8 mouse cellular contexts compared by ENCODE assay signal in genomic region chr12:101015926-101016325, GRCm38 (mm10). TPM values are rescaled to one million over a fixed set of nuclear protein-coding genes. Genes with fewer than 3 reads are reported as not detected.
DNase-seq lines count a peak whose midpoint lies in the region; ATAC-seq lines count a peak whose summit lies in the region.

No protein-coding gene starts in this region.

- peak; percentile 15 for ATAC-seq in midbrain, embryonic 14.5 days (ENCODE audit: low FRiP score, low TSS enrichment)
- no peak for ATAC-seq in midbrain, embryonic 16.5 days
- ATAC-seq in embryonic facial prominence, embryonic 14.5 days (ENCODE audit: low read depth), result peak; percentile 31
- no peak for ATAC-seq in limb, embryonic 12.5 days (ENCODE audit: insufficient number of reproducible peaks, insufficient read depth, low FRiP score, low TSS enrichment, low read depth)
- ATAC-seq in cerebellum, adult (ENCODE audit: insufficient number of reproducible peaks, low FRiP score, low TSS enrichment), result no peak

- 53% methylated on average over 4 of the region's 4 CpGs for WGBS in midbrain, embryonic 14.5 days
- 50% methylated on average over 4 of the region's 4 CpGs for WGBS in midbrain, embryonic 16.5 days
- 44% methylated on average over 4 of the region's 4 CpGs for WGBS in embryonic facial prominence, embryonic 14.5 days
- WGBS in limb, embryonic 12.5 days, result 49% methylated on average over 4 of the region's 4 CpGs

- no peaks in the 10 kb centered on the region for H3K9me3 ChIP-seq in midbrain, embryonic 14.5 days (ENCODE audit: control insufficient read depth, low read length)
- no peaks in the 10 kb centered on the region for H3K9me3 ChIP-seq in midbrain, embryonic 16.5 days (replicated peaks; ENCODE audit: control insufficient read depth, low read length, poor library complexity, severe bottlenecking)
- H3K9me3 ChIP-seq in embryonic facial prominence, embryonic 14.5 days (ENCODE audit: control insufficient read depth, low read length), result no peaks in the 10 kb centered on the region
- no peaks in the 10 kb centered on the region for H3K9me3 ChIP-seq in limb, embryonic 12.5 days

- no peak overlapping the region for H3K4me3 ChIP-seq in midbrain, embryonic 14.5 days (replicated peaks; ENCODE audit: low read depth, low read length)
- H3K4me3 ChIP-seq in midbrain, embryonic 16.5 days (ENCODE audit: low read depth, low read length), result no peak overlapping the region
- H3K4me3 ChIP-seq in embryonic facial prominence, embryonic 14.5 days (ENCODE audit: low read depth, low read length), result no peak overlapping the region
- H3K4me3 ChIP-seq in limb, embryonic 12.5 days (replicated peaks), result no peak overlapping the region

- H3K27ac ChIP-seq in midbrain, embryonic 14.5 days (replicated peaks; ENCODE audit: low read depth, low read length), result no peak overlapping the region
- no peak overlapping the region for H3K27ac ChIP-seq in midbrain, embryonic 16.5 days (ENCODE audit: low read length)
- no peak overlapping the region; the same call in 1 of the 2 replicates for H3K27ac ChIP-seq in embryonic facial prominence, embryonic 14.5 days (replicated peaks; ENCODE audit: low read depth, low read length)
- 0 out of 2 replicates have a peak overlapping the region, but pooled peaks have one; percentile 7 for H3K27ac ChIP-seq in limb, embryonic 12.5 days

- H3K9ac ChIP-seq in midbrain, embryonic 14.5 days (replicated peaks; ENCODE audit: low read length), result no peak overlapping the region
- H3K9ac ChIP-seq in midbrain, embryonic 16.5 days (ENCODE audit: low read depth, low read length), result no peak overlapping the region
- no peak overlapping the region for H3K9ac ChIP-seq in embryonic facial prominence, embryonic 14.5 days (ENCODE audit: low read depth, low read length)
- H3K9ac ChIP-seq in limb, embryonic 12.5 days (replicated peaks), result no peak overlapping the region

- H3K36me3 ChIP-seq in midbrain, embryonic 14.5 days (ENCODE audit: control insufficient read depth, insufficient read depth, low read length), result no peaks in the 10 kb centered on the region
- H3K36me3 ChIP-seq in midbrain, embryonic 16.5 days (ENCODE audit: control insufficient read depth, insufficient read depth, low read length), result no peaks in the 10 kb centered on the region
- H3K36me3 ChIP-seq in embryonic facial prominence, embryonic 14.5 days (ENCODE audit: control insufficient read depth, insufficient read depth, low read length), result no peaks in the 10 kb centered on the region
- H3K36me3 ChIP-seq in limb, embryonic 12.5 days, result no peaks in the 10 kb centered on the region

- peak; percentile 45 for DNase-seq in midbrain, embryonic 14.5 days
- DNase-seq in embryonic facial prominence, embryonic 14.5 days (ENCODE audit: low spot score), result peak; percentile 63
- DNase-seq in spleen, adult 12 weeks (ENCODE audit: low spot score), result peak; percentile 34
- no peak for DNase-seq in neural tube, embryonic 10.5 days (ENCODE audit: extremely low spot score, low spot score)
- DNase-seq in right cerebral cortex, adult 18-20 months, result no peak

- no peak overlapping the region for H3K4me2 ChIP-seq in midbrain, embryonic 14.5 days (ENCODE audit: low read length)
- H3K4me2 ChIP-seq in midbrain, embryonic 16.5 days (ENCODE audit: low read length), result no peak overlapping the region
- no peak overlapping the region for H3K4me2 ChIP-seq in embryonic facial prominence, embryonic 14.5 days (ENCODE audit: low read depth, low read length)
- H3K4me2 ChIP-seq in limb, embryonic 12.5 days, result no peak overlapping the region

- peaks cover 37% of the 10 kb centered on the region for H3K4me1 ChIP-seq in midbrain, embryonic 14.5 days (ENCODE audit: control insufficient read depth, insufficient read depth, low read length)
- peaks cover 27% of the 10 kb centered on the region for H3K4me1 ChIP-seq in midbrain, embryonic 16.5 days (ENCODE audit: control insufficient read depth, insufficient read depth, low read length)
- H3K4me1 ChIP-seq in embryonic facial prominence, embryonic 14.5 days (ENCODE audit: control insufficient read depth, insufficient read depth, low read length), result peaks cover 29% of the 10 kb centered on the region
- peaks cover 71% of the 10 kb centered on the region for H3K4me1 ChIP-seq in limb, embryonic 12.5 days (replicated peaks)

- H3K27me3 ChIP-seq in midbrain, embryonic 14.5 days (ENCODE audit: control insufficient read depth, insufficient read depth, low read length), result no peaks in the 10 kb centered on the region
- no peaks in the 10 kb centered on the region for H3K27me3 ChIP-seq in midbrain, embryonic 16.5 days (ENCODE audit: control insufficient read depth, insufficient read depth, low read depth, low read length)
- H3K27me3 ChIP-seq in embryonic facial prominence, embryonic 14.5 days (replicated peaks; ENCODE audit: control insufficient read depth, insufficient read depth, low read length), result no peaks in the 10 kb centered on the region
- H3K27me3 ChIP-seq in limb, embryonic 12.5 days, result peaks cover 11% of the 10 kb centered on the region

RNA-seq across cellular contexts. Expression of gene Ccdc88c, which starts 12.9 kb away (rescaled TPM):
- 14.0 and 16.7 TPM in 2 replicates for polyA plus RNA-seq in midbrain, embryonic 14.5 days (2014; fragmentation: Nextera tagmentation; extraction: Ambion mirVana)
- polyA plus RNA-seq in midbrain, embryonic 16.5 days (2015; fragmentation: Nextera tagmentation; extraction: Ambion mirVana), result 12.0 and 12.5 TPM in 2 replicates
- polyA plus RNA-seq in embryonic facial prominence, embryonic 14.5 days (2014; fragmentation: Nextera tagmentation; extraction: Ambion mirVana), result 5.5 and 6.9 TPM in 2 replicates
- 4.2 and 4.3 TPM in 2 replicates for polyA plus RNA-seq in limb, embryonic 12.5 days (2016; fragmentation: Nextera tagmentation; extraction: Ambion mirVana)

Comparison
In these comparisons a context has a peak if more than half of its experiments do, and no peak if none do; other contexts are left out.
1. ATAC-seq: peak in midbrain, embryonic 14.5 days (single experiment) and embryonic facial prominence, embryonic 14.5 days (single experiment); none in midbrain, embryonic 16.5 days (single experiment), limb, embryonic 12.5 days (single experiment) and cerebellum, adult (single experiment).
2. DNase-seq: peak in midbrain, embryonic 14.5 days (single experiment), embryonic facial prominence, embryonic 14.5 days (single experiment) and spleen, adult 12 weeks (single experiment); none in neural tube, embryonic 10.5 days (single experiment) and right cerebral cortex, adult 18-20 months (single experiment).